Mouse (Mus musculus) ES-CJ7 (cell line): Measurements from ENCODE around the gene Myo7a.
A peak's percentile ranks its signal among the peaks of the same experiment; 100 is the strongest.

Source experiments
- DNase-seq: peaks from one replicate; pipeline ENCODE4 v3.0.0; 2011; ENCODE audit warnings: low read depth, low spot score

Gene Myo7a

GRCm38 (mm10) chr7:98142648-98143047 is 23.3 kb upstream of the Myo7a start:
- DNase-seq = no peak

GRCm38 (mm10) chr7:98142247-98142646 is 22.9 kb upstream of the Myo7a start:
- DNase-seq = no peak

GRCm38 (mm10) chr7:98141206-98141605 is 21.9 kb upstream of the Myo7a start:
- peak; percentile 48 for DNase-seq

GRCm38 (mm10) chr7:98140597-98140996 is 21.3 kb upstream of the Myo7a start:
- no peak for DNase-seq

GRCm38 (mm10) chr7:98139216-98139615 is 19.9 kb upstream of the Myo7a start:
- DNase-seq = no peak

- no peak for DNase-seq
Measured at GRCm38 (mm10) chr7:98137995-98138394, 18.7 kb upstream of the Myo7a start.

- DNase-seq = no peak
Measured at GRCm38 (mm10) chr7:98137583-98137982, 18.3 kb upstream of the Myo7a start.

GRCm38 (mm10) chr7:98131751-98132150 is 12.4 kb upstream of the Myo7a start:
- DNase-seq = peak; percentile 55

- DNase-seq = peak; percentile 54
Measured at GRCm38 (mm10) chr7:98125473-98125872, 6.1 kb upstream of the Myo7a start.

GRCm38 (mm10) chr7:98124701-98125100 is 5.4 kb upstream of the Myo7a start:
- no peak for DNase-seq

- no peak for DNase-seq
Measured at GRCm38 (mm10) chr7:98121673-98122072, 2.3 kb upstream of the Myo7a start.

GRCm38 (mm10) chr7:98121241-98121640 is 1.9 kb upstream of the Myo7a start:
- DNase-seq = no peak

- peak; percentile 55 for DNase-seq
Measured at GRCm38 (mm10) chr7:98120325-98120724, 1.0 kb upstream of the Myo7a start.

GRCm38 (mm10) chr7:98119961-98120232 is 573 bp upstream of the Myo7a start:
- DNase-seq = no peak

- no peak for DNase-seq
Measured at GRCm38 (mm10) chr7:98117012-98117660, 2.2 kb downstream of the Myo7a start.

GRCm38 (mm10) chr7:98114656-98115055 is 4.7 kb downstream of the Myo7a start:
- no peak for DNase-seq

- no peak for DNase-seq
Measured at GRCm38 (mm10) chr7:98111233-98111632, 8.1 kb downstream of the Myo7a start.

- no peak for DNase-seq
Measured at GRCm38 (mm10) chr7:98109771-98110170, 9.6 kb downstream of the Myo7a start.

- no peak for DNase-seq
Measured at GRCm38 (mm10) chr7:98108636-98109430, 10.5 kb downstream of the Myo7a start.

GRCm38 (mm10) chr7:98106272-98106671 is 13.1 kb downstream of the Myo7a start:
- no peak for DNase-seq

- no peak for DNase-seq
Measured at GRCm38 (mm10) chr7:98104481-98105435, 14.6 kb downstream of the Myo7a start.

- no peak for DNase-seq
Measured at GRCm38 (mm10) chr7:98103942-98104292, 15.4 kb downstream of the Myo7a start.
